Mouse (Mus musculus) megakaryocyte, embryonic 14.5 days (primary cell): ENCODE data around the gene Gse1. TPM values are rescaled to one million over a fixed set of nuclear protein-coding genes. Genes with fewer than 3 reads are reported as not detected.

ENCODE experiments used
- H3K27me3 ChIP-seq: replicated peaks from 2 replicates; pipeline ENCODE3; 2012; ENCODE audit warnings: inconsistent platforms
- H3K36me3 ChIP-seq: replicated peaks from 2 replicates; pipeline ENCODE3; 2012; ENCODE audit warnings: low read length, inconsistent platforms, mixed read lengths
- H3K4me1 ChIP-seq: 2 replicates; pipeline ENCODE4 v1.6.1; 2012; ENCODE audit warnings: inconsistent platforms
- H3K4me3 ChIP-seq: replicated peaks from 2 replicates; pipeline ENCODE3; 2012; ENCODE audit warnings: moderate library complexity, mild to moderate bottlenecking, inconsistent platforms
- H3K9me3 ChIP-seq: 2 replicates; pipeline ENCODE4 v1.6.1; 2012; ENCODE audit warnings: inconsistent platforms
- FLI1 ChIP-seq: IDR thresholded peaks from 2 replicates; pipeline ENCODE4 v1.6.1; 2012; ENCODE audit warnings: low read length, inconsistent platforms, mixed read lengths
- GATA1 ChIP-seq: IDR thresholded peaks from 3 replicates; pipeline ENCODE4 v1.6.1; 2012; ENCODE audit warnings: mixed read lengths, low read length, inconsistent platforms, borderline replicate concordance
- polyA plus RNA-seq: library from polyadenylated mRNA; stranded (reverse); fragments of >175 nt; gene quantifications from 2 replicates; pipeline ENCODE4 v1.2.3, GENCODE M21; 2012; ENCODE audit warnings: low replicate concordance; ENCODE audit not compliant: insufficient read depth

Gene Gse1
- 163 and 212 TPM in 2 replicates for polyA plus RNA-seq

- H3K9me3 ChIP-seq, result no peaks in the 10 kb centered on the region
- H3K4me3 ChIP-seq, result peak within 1 kb of the TSS; percentile 90
- peaks cover 52% of the 10 kb centered on the region for H3K4me1 ChIP-seq
- peaks cover 94% of the 10 kb centered on the region for H3K27me3 ChIP-seq
- H3K36me3 ChIP-seq, result no peaks in the 10 kb centered on the region
- TF ChIP-seq FLI1 (no peak), GATA1 (no peak)
These were observed at the start of gene Gse1 for GRCm38 (mm10) chr8:120227891-120228591. TSS of gene Gse1 (plus strand) at chr8:120228456.

GRCm38 (mm10) chr8:120179027-120179431, 49.2 kb upstream of the Gse1 start:
- H3K27me3 ChIP-seq, result peaks cover 75% of the 10 kb centered on the region
- H3K36me3 ChIP-seq, result no peaks in the 10 kb centered on the region
- H3K4me1 ChIP-seq, result peaks cover 28% of the 10 kb centered on the region
- TF ChIP-seq FLI1, result no peak
- TF ChIP-seq GATA1, result no peak
- H3K4me3 ChIP-seq, result peak overlapping the region; percentile 90
- H3K9me3 ChIP-seq, result no peaks in the 10 kb centered on the region

- Histone ChIP-seq H3K9me3 (no peaks in the 10 kb centered on the region), H3K4me1 (peaks cover 24% of the 10 kb centered on the region), H3K36me3 (no peaks in the 10 kb centered on the region), H3K27me3 (peaks cover 72% of the 10 kb centered on the region), H3K4me3 (no peak overlapping the region)
- TF ChIP-seq FLI1 (no peak), GATA1 (no peak)
These were observed 47.7 kb upstream of the Gse1 start for GRCm38 (mm10) chr8:120180445-120180970.

DNA sequence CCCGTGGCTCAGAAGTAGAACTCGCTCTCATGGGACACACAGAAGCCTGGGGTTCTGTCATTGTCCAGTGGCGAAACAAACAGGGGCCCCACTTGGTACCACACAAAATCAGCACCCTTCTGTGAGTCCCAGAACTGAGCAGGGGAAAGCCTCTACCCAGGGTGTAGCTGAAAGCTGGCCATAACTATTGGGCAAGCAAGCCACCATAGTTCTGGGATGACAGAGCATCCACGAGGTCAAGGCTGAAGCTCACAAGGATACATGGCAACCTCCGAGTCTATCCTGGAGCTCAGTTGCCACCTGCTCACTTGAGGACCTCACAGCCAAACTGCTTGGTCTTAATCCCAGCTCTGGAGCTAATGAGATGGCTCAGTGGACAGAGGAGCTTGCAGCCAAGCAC, 47.0 kb upstream of the Gse1 start:
- Histone ChIP-seq H3K9me3 (no peaks in the 10 kb centered on the region), H3K36me3 (no peaks in the 10 kb centered on the region), H3K27me3 (peaks cover 73% of the 10 kb centered on the region), H3K4me3 (no peak overlapping the region), H3K4me1 (peaks cover 24% of the 10 kb centered on the region)
- TF ChIP-seq FLI1, result no peak
- no peak for TF ChIP-seq GATA1

- no peak for TF ChIP-seq FLI1
- TF ChIP-seq GATA1, result no peak
- Histone ChIP-seq H3K4me1 (peaks cover 24% of the 10 kb centered on the region), H3K4me3 (no peak overlapping the region), H3K27me3 (peaks cover 73% of the 10 kb centered on the region), H3K9me3 (no peaks in the 10 kb centered on the region), H3K36me3 (no peaks in the 10 kb centered on the region)
These were observed 46.3 kb upstream of the Gse1 start for GRCm38 (mm10) chr8:120181861-120182414.

DNA sequence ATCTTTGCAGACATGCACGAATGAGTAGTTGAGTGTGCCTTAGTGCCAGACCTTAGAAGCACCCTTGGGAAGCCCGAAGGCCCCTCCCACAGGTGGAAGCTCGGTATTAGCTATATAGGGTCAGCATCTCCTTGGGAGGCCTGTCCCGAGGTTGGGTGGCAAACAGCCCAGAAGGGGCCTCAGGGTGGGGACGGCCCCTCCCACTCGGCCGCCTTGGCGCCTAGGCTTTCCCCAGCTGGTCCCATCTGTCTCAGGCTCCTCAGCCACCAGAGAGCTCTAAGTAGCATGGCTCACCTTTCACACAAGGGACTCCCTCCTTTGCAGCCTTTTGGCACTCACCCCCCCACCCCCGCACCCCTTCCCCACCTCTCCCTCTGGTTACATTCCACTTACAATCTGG, 43.9 kb upstream of the Gse1 start:
- no peaks in the 10 kb centered on the region for H3K36me3 ChIP-seq
- H3K4me3 ChIP-seq, result no peak overlapping the region
- H3K9me3 ChIP-seq, result no peaks in the 10 kb centered on the region
- H3K27me3 ChIP-seq, result peaks cover 75% of the 10 kb centered on the region
- TF ChIP-seq GATA1 (no peak), FLI1 (no peak)
- H3K4me1 ChIP-seq, result peaks cover 3% of the 10 kb centered on the region

DNA sequence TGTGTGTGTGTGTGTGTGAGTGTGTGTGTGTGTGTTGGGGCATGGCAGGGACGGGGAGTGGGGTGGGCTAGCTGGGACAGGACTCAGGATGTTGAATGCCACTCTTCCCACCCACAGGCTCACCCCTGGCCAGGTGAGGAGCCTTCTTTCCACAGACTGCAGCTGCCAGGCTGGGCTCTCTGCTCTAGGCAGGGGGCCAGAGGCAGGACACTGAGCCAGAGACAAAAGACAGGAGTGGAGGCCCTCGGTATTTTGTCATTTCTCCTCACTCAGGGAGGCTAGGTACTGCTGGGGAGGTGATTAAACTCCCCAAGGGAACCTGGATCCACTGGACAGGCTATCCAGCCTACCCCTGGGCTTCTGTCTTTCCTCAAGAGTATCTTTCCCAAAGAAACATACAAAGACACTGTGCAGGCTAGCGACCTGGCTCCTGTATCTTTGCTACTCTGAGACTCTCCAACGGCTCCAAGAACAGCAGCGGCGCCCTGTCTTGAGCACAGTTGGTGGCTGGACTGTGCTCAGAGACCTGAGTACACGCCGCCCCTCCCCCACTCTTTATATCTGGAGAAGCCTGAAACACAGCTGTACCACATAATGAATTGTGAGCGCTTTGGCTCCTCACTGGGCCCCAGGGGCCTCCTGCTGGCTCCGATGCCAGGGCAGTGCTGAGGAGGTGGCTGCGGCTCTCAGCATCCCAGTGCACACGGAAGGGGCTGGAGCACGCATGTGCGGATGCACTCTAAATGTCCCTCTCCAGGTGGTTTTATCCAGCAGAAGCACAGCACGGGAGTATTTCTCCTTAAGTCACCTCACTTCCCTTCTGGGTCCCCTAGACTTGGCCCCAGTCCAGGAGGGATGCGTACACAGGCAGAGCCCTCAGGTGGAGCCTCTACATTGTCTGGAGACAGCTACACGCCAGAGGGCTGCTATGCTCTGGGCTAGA, 43.1 kb upstream of the Gse1 start:
- no peaks in the 10 kb centered on the region for H3K36me3 ChIP-seq
- no peaks in the 10 kb centered on the region for H3K4me1 ChIP-seq
- no peak for TF ChIP-seq FLI1
- no peak for TF ChIP-seq GATA1
- H3K4me3 ChIP-seq, result no peak overlapping the region
- H3K9me3 ChIP-seq, result no peaks in the 10 kb centered on the region
- H3K27me3 ChIP-seq, result peaks cover 82% of the 10 kb centered on the region

DNA sequence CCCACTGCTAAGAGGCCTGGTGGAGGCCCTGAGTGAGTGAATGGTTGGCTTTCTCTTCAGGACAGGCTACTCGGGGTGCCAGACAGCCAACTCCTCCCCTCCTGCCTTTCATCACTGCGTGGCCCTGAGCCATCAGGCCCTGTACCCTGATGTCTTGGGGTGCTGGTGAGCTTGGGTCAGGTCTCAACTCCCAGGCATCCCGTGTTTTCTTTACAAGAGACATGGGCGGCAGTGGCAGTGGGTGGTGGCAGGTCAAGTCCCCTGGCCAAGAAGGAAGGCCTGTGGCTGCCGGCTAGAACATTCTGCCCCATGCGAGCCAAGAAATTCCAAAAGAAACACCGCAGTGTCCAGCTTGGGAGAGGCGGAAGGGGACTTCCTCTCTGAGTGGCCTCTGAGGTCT, 41.8 kb upstream of the Gse1 start:
- Histone ChIP-seq H3K36me3 (no peaks in the 10 kb centered on the region), H3K9me3 (no peaks in the 10 kb centered on the region), H3K27me3 (peaks cover 77% of the 10 kb centered on the region), H3K4me3 (no peak overlapping the region), H3K4me1 (no peaks in the 10 kb centered on the region)
- TF ChIP-seq GATA1, result no peak

GRCm38 (mm10) chr8:120188510-120188909, 39.7 kb upstream of the Gse1 start:
- Histone ChIP-seq H3K9me3 (peaks cover 8% of the 10 kb centered on the region), H3K27me3 (peaks cover 71% of the 10 kb centered on the region), H3K36me3 (no peaks in the 10 kb centered on the region), H3K4me3 (no peak overlapping the region), H3K4me1 (no peaks in the 10 kb centered on the region)
- TF ChIP-seq GATA1 (no peak), FLI1 (no peak)
